Mouse (Mus musculus) liver, adult 2 months (tissue): Measurements from ENCODE around the gene Bak1.

Experiments
- CTCF ChIP-seq: fragments of 200-500 bp; IDR thresholded peaks from 2 replicates; pipeline ENCODE4 v1.5.1; 2011; ENCODE audit warnings: low read depth, low read length, control low read depth
- POLR2A ChIP-seq: fragments of 200-500 bp; IDR thresholded peaks from 2 replicates; pipeline ENCODE4 v1.6.1; 2011; ENCODE audit warnings: low read length, control low read depth; ENCODE audit not compliant: insufficient read depth; ENCODE audit errors: extremely low read depth

- no peak for TF ChIP-seq CTCF
- TF ChIP-seq POLR2A: no peak
Observed at GRCm38 (mm10) chr17:27073126-27073525, 44.3 kb upstream of the Bak1 start.
